Mouse (Mus musculus): Measurements from ENCODE around the gene Vmn1r38. TPM values are rescaled to one million over a fixed set of nuclear protein-coding genes. Genes with fewer than 3 reads are reported as not detected.
"Not testable (repeated sequence)": the region's sequence is repeated elsewhere in the genome, so short reads cannot be mapped to it uniquely, and the experiment has no call there.

The Vmn1r38 gene
- not detected in 2 replicates for polyA plus RNA-seq (2012; rRNA removed)

DNA sequence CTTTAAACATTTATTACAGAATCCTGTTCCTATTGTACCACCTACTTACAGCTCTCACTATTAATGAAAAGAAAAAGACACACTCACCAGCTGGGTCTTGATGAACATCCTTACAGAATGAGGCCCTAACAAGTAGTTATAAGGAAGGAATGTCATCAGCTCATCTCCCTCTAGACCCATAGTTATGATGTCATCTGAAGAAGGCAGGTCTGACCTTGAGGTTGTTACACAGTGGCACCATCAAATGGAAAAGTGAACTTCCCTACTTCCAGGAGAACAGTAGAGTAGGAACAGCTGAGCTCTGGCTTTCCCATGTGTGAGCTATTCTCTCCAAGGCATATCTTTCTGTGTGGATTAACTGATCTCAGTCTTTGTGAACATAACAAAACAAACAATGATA is at the start of gene Vmn1r38:
TSS of gene Vmn1r38 (minus strand) at position 101 of the 400 bp plus-strand sequence.
- H3K27ac ChIP-seq (ENCODE audit: insufficient read depth, low read length); H3K4me3 ChIP-seq (ENCODE audit: insufficient read depth, low read length); H3K4me1 ChIP-seq (ENCODE audit: control insufficient read depth, insufficient read depth, low read length): not testable (repeated sequence)

DNA sequence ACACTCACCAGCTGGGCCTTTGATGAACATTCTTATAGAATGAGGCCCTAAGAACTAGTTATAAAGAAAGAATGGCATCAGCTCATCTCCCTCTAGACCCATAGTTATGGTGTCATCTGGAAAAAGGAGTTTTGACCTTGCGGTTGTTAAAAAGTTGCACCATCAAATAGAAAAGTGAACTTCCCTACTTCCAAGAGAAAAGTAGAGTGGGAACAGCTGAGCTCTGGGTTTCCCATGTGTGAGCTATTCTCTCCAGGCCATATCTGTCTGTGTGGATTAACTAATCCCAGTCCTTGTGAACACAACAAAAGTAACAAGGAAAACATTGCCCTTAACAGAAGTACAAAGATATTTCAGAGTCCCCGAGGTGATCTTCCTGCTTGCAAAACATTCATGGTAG is 28.1 kb upstream of the Vmn1r38 start, which contains the start of gene Vmn1r39:
TSS of gene Vmn1r39 (minus strand) at position 101 of the 400 bp plus-strand sequence.
- H3K4me1 ChIP-seq (ENCODE audit: control insufficient read depth, insufficient read depth, low read length), result no peaks in the 10 kb centered on the region
- no peak within 1 kb of the TSS for H3K27ac ChIP-seq (ENCODE audit: insufficient read depth, low read length)
- TF ChIP-seq POLR2A (IDR thresholded peaks at IDR 0.05; ENCODE audit: extremely low read depth, insufficient read depth, low read length), result no peak
- TF ChIP-seq CTCF (IDR thresholded peaks at IDR 0.05; ENCODE audit: extremely low read depth, insufficient read depth, low read length), result no peak
- H3K4me3 ChIP-seq (ENCODE audit: insufficient read depth, low read length), result no peak within 1 kb of the TSS

DNA sequence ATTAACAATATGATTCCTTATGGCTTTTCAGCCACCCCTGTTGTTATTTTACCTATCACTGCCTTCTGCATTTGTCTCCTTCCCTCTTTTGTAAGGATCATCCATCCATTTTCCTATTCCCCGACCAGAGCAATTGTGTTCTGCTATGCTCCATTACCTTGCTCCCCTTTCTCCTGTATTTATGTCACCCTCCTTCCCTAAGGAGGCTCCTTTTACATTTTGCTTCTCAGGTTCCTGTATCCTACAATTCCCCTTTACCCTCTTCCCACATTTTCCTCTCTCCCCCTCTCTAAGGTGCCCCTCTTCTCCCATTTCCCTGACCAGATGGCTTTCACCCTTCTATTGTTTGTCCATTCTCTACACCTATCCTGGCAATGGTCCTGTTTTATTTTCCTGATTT is 23.9 kb upstream of the Vmn1r38 start:
- H3K4me1 ChIP-seq (ENCODE audit: control insufficient read depth, insufficient read depth, low read length), result no peaks in the 10 kb centered on the region
- no peak overlapping the region for H3K4me3 ChIP-seq (ENCODE audit: insufficient read depth, low read length)
- TF ChIP-seq CTCF (IDR thresholded peaks at IDR 0.05; ENCODE audit: extremely low read depth, insufficient read depth, low read length), result no peak
- TF ChIP-seq POLR2A (IDR thresholded peaks at IDR 0.05; ENCODE audit: extremely low read depth, insufficient read depth, low read length), result no peak
- H3K27ac ChIP-seq (ENCODE audit: insufficient read depth, low read length), result no peak overlapping the region

DNA sequence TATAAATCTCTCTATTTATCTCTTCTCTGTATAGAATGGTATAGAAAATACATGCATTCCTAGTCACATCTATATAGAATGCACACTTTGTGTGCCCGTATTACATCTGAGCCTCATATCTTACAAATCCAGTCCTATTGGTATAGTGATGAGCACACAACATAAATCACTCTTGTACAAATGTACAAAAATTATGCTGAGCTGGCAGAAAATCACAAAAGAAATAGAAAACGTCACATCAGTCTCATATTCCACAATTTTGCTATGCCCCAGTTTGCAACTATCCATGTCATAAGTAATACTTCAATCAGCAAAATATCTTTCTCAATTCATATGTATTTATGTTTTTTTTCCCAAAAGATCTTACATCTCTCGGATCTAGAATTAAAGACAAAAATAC is 23.3 kb upstream of the Vmn1r38 start:
- TF ChIP-seq POLR2A (IDR thresholded peaks at IDR 0.05; ENCODE audit: extremely low read depth, insufficient read depth, low read length) (no peak), CTCF (IDR thresholded peaks at IDR 0.05; ENCODE audit: extremely low read depth, insufficient read depth, low read length) (no peak)
- H3K4me3 ChIP-seq (ENCODE audit: insufficient read depth, low read length), result no peak overlapping the region
- no peak overlapping the region for H3K27ac ChIP-seq (ENCODE audit: insufficient read depth, low read length)

DNA sequence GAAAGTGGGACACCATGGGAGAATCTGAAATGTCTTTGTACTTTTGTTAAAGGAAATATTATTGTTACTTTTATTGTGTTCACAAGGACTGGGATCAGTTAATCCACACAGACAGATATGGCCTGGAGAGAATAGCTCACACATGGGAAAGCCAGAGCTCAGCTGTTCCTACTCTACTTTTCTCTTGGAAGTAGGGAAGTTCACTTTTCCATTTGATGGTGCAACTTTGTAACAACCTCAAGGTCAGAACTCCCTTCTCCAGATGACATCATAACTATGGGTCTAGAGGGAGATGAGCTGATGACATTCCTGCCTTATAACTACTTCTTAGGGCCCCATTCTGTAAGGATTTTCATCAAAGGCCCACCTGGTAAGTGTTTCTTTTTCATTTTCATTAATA is 53.3 kb downstream of the Vmn1r38 start, which contains the start of gene Vmn1r37:
TSS of gene Vmn1r37 (plus strand) at position 301 of the 400 bp plus-strand sequence.
- H3K27ac ChIP-seq (ENCODE audit: insufficient read depth, low read length); H3K4me1 ChIP-seq (ENCODE audit: control insufficient read depth, insufficient read depth, low read length); H3K4me3 ChIP-seq (ENCODE audit: insufficient read depth, low read length): not testable (repeated sequence)

More for the DNA sequence above, 23.3 kb upstream of the Vmn1r38 start:
- H3K4me1 ChIP-seq (ENCODE audit: control insufficient read depth, insufficient read depth, low read length), result no peaks in the 10 kb centered on the region

Other genes starting within 250 kb of the Vmn1r38 start
- gene Mad2l1, start 247.2 kb downstream of the Vmn1r38 start, polyA plus RNA-seq (2012; rRNA removed), result 11.7 and 11.8 TPM in 2 replicates
- gene Vmn1r32, start 222.5 kb downstream of the Vmn1r38 start, polyA plus RNA-seq (2012; rRNA removed), result 0.04 TPM in 1 of 2 replicates, not detected in the other
- not detected in 2 replicates for gene Vmn1r33, start 164.3 kb downstream of the Vmn1r38 start, polyA plus RNA-seq (2012; rRNA removed)
- not detected in 2 replicates for gene Vmn1r34, start 138.7 kb downstream of the Vmn1r38 start, polyA plus RNA-seq (2012; rRNA removed)
- gene Vmn1r35, start 96.7 kb downstream of the Vmn1r38 start, polyA plus RNA-seq (2012; rRNA removed), result not detected in 2 replicates
- not detected in 2 replicates for gene Vmn1r36, start 63.5 kb downstream of the Vmn1r38 start, polyA plus RNA-seq (2012; rRNA removed)
- not detected in 2 replicates for gene Vmn1r37, start 53.2 kb downstream of the Vmn1r38 start, polyA plus RNA-seq (2012; rRNA removed)
- not detected in 2 replicates for gene Vmn1r39, start 28.0 kb upstream of the Vmn1r38 start, polyA plus RNA-seq (2012; rRNA removed)
- gene Gng12, start 113.8 kb upstream of the Vmn1r38 start, polyA plus RNA-seq (2012; rRNA removed), result 55.5 and 58.7 TPM in 2 replicates